Mouse (Mus musculus) brain, embryonic 14.5 days (tissue): ENCODE data around the gene Olfr282. TPM values are rescaled to one million over a fixed set of nuclear protein-coding genes. Genes with fewer than 3 reads are reported as not detected.

Experiments
- DNase-seq: peaks from one replicate; pipeline ENCODE4 v3.0.0-alpha.2; 2011; ENCODE audit warnings: low read depth
- CTCF ChIP-seq: fragments of 200-500 bp; IDR thresholded peaks from 2 replicates; pipeline ENCODE4 v1.5.1; 2012; ENCODE audit warnings: inconsistent platforms, mild to moderate bottlenecking, moderate library complexity, borderline replicate concordance; ENCODE audit not compliant: insufficient read depth, insufficient read length; ENCODE audit errors: extremely low read depth
- POLR2A ChIP-seq: fragments of 200-500 bp; IDR thresholded peaks from 2 replicates; pipeline ENCODE4 v1.6.1; 2012; ENCODE audit warnings: mild to moderate bottlenecking, inconsistent platforms, borderline replicate concordance; ENCODE audit not compliant: poor library complexity, insufficient read depth, insufficient read length, severe bottlenecking; ENCODE audit errors: extremely low read depth
- polyA plus RNA-seq: library from polyadenylated mRNA; depleted of rRNA; stranded (reverse); fragments of >200 nt; gene quantifications from 2 replicates; pipeline ENCODE4 v1.2.3, GENCODE M21; 2012; rRNA removed

The Olfr282 gene
- polyA plus RNA-seq, 1 experiment: not detected

GRCm38 (mm10) chr15:98483907-98484886 is 53.2 kb downstream of the Olfr282 start:
- no peak for DNase-seq
- TF ChIP-seq CTCF (no peak), POLR2A (no peak)

GRCm38 (mm10) chr15:98486433-98487021 is 55.5 kb downstream of the Olfr282 start:
- DNase-seq: no peak
- TF ChIP-seq CTCF: no peak
- TF ChIP-seq POLR2A: no peak

Other genes with a start within 250 kb of the Olfr282 start
- not detected in 2 replicates for gene Olfr288, start 235.7 kb upstream of the Olfr282 start, polyA plus RNA-seq
- not detected in 2 replicates for gene Gm44579, start 210.2 kb upstream of the Olfr282 start, polyA plus RNA-seq
- gene Olfr287, start 210.2 kb upstream of the Olfr282 start, polyA plus RNA-seq: not detected in 2 replicates
- not detected in 2 replicates for gene Olfr286, start 196.8 kb upstream of the Olfr282 start, polyA plus RNA-seq
- gene H1fnt, start 173.9 kb upstream of the Olfr282 start, polyA plus RNA-seq: not detected in 2 replicates
- gene Zfp641, start 135.1 kb upstream of the Olfr282 start, polyA plus RNA-seq: 7.7 and 13.9 TPM in 2 replicates
- gene Olfr285, start 113.9 kb upstream of the Olfr282 start, polyA plus RNA-seq: not detected in 2 replicates
- not detected in 2 replicates for gene Olfr284, start 90.2 kb upstream of the Olfr282 start, polyA plus RNA-seq
- gene Olfr283, start 50.3 kb upstream of the Olfr282 start, polyA plus RNA-seq: not detected in 2 replicates
- gene Olfr281, start 21.4 kb downstream of the Olfr282 start, polyA plus RNA-seq: not detected in 2 replicates
- gene OR5BS1P, start 38.7 kb downstream of the Olfr282 start, polyA plus RNA-seq: not detected in 2 replicates
- gene Lalba, start 51.5 kb downstream of the Olfr282 start, polyA plus RNA-seq: not detected in 2 replicates
- not detected in 2 replicates for gene Olfr279, start 61.2 kb downstream of the Olfr282 start, polyA plus RNA-seq
- gene Kansl2, start 103.0 kb downstream of the Olfr282 start, polyA plus RNA-seq: 106 and 115 TPM in 2 replicates
- gene Ccnt1, start 139.7 kb downstream of the Olfr282 start, polyA plus RNA-seq: 25.5 and 29.5 TPM in 2 replicates
- not detected in 2 replicates for gene 4930415O20Rik, start 139.8 kb downstream of the Olfr282 start, polyA plus RNA-seq
- gene Adcy6, start 178.9 kb downstream of the Olfr282 start, polyA plus RNA-seq: 38.3 and 50.2 TPM in 2 replicates
- 287 and 323 TPM in 2 replicates for gene Cacnb3, start 199.6 kb downstream of the Olfr282 start, polyA plus RNA-seq
- 38.9 and 55.6 TPM in 2 replicates for gene Ddx23, start 231.7 kb downstream of the Olfr282 start, polyA plus RNA-seq
- gene Rnd1, start 246.2 kb downstream of the Olfr282 start, polyA plus RNA-seq: 13.7 and 14.0 TPM in 2 replicates